Mouse (Mus musculus) kidney, postnatal 14 days (tissue): ENCODE results near the gene Olfr1241.

ENCODE experiments used
- DNase-seq: peaks from one replicate; pipeline ENCODE4 v3.0.0; 2022; ENCODE audit warnings: mixed read lengths

The Olfr1241 gene

DNA sequence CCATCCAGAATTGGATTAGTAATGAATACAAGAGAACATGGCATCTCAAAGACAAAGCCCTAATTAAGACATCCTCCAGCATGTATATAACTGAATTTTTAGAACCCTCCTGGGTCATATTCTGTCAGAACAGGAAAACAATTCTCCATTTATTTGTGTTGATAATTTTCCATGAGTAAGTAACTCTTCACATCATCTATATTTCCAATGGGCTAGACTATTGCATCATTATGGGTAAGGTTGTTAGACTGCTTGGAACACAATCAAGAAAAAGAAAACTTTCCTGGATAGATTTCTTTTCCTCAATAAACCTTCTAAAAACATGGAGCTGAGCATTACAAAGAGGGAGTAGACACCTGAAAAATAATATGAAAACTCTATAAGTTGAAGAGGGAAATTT, at the start of gene Olfr1241:
TSS of gene Olfr1241 (minus strand) at position 101 of the 400 bp plus-strand sequence.
- no peak for DNase-seq

DNA sequence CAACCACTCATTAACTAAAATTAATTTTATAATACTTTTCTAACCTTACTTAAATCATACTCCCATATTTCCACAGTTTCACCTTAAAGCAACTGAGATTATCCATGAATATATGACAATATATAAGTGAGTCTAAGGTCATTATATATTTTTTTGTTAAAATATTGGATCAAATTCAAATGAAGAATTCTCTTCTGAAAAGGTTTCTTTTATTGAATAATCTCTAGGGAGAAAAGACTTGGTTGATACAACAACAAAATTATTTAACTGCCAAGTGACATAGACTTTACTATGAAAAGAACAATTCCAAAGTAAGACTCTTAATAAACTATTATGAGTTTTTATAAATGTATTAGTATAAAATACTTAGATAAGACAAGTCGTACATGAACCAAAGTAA, 44.5 kb upstream of the Olfr1241 start, which contains the start of gene Olfr1243:
TSS of gene Olfr1243 (minus strand) at position 101 of the 400 bp plus-strand sequence.
- DNase-seq, result no peak

DNA sequence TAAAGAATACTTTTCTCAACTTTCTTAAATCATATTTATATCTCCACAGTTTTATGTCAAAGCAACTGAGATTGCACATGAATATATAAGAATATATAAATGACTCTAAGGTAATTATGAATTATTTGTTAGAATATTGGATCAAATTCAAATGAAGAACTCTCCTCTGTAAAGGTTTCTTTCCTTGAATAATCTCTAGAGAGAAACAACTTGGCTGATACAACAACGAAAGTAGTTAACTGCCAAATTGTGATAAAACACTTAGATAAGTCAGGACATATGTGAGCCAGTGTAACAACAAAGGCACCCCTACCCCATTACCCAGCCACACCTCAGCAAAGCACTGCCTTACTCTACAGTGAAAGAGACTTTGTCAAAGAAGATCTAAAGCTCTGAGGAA, 11.3 kb upstream of the Olfr1241 start, which contains the start of gene Olfr1242:
TSS of gene Olfr1242 (minus strand) at position 101 of the 400 bp plus-strand sequence.
- no peak for DNase-seq

DNA sequence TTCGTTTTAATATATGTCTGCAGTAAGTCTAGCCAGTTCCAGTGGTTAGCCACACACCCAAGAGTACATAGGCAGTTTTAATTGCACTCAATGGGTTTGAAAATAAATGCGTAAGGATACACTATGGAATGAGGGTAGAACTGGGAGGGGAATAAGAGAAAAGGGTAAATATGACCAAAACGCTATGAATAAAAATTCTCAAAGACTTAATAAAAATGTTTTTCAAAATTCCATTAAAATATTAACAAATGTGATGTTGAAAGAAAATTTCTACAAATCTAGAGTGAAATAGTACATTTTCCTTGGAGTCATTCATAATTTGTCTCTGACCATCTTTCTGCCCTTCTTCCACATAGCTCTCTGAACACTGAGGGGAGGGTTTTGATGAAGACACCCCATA, 44.0 kb downstream of the Olfr1241 start, which contains the start of gene Olfr1240:
TSS of gene Olfr1240 (minus strand) at position 101 of the 400 bp plus-strand sequence.
- no peak for DNase-seq
